Mouse (Mus musculus) liver, adult (tissue): ENCODE data around the gene Cacul1.

Experiments used
- GATA4 ChIP-seq: IDR thresholded peaks from 2 replicates; pipeline ENCODE4 v1.6.1; 2014; ENCODE audit warnings: mild to moderate bottlenecking, low read length; ENCODE audit not compliant: insufficient replicate concordance

Cacul1 gene

DNA sequence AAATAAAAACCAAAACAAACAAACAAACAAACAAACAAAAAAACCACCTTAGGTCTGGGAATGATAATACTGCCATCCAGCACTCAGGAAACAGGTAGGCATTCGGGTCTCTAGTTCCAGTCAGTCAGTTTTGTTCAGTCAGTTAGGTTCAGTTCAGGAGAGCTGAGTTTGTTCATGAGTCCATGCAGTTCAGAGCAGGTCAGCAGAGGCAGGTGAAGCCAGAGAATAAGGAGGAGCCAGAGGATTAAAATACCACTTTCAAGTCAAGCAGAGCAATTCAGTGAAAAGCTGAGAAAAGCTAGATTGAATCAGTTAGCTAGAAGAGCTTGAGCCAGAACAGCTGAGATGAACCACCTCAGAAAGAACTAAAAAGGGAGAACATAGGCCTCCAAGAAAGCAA is 4.1 kb downstream of the Cacul1 start:
- TF ChIP-seq GATA4: no peak

DNA sequence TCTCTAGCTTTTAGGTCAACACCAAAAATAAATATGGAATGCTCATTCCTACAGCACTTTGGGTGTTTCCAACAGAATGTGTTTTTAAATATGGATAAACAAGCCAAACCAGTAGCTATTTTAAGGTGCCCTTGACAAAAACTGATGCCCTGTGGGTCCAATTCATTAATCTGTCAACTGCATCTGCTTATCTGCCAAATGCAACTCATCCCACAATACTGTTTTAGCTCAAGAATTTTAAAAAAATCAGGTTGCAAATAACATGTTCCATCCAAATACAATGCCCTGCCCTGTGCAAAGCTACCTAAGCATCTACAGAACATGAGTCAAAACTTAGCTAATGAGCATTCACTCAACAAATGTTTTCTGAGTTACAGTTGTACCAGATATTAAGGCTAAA is 20.3 kb downstream of the Cacul1 start:
- TF ChIP-seq GATA4: no peak

DNA sequence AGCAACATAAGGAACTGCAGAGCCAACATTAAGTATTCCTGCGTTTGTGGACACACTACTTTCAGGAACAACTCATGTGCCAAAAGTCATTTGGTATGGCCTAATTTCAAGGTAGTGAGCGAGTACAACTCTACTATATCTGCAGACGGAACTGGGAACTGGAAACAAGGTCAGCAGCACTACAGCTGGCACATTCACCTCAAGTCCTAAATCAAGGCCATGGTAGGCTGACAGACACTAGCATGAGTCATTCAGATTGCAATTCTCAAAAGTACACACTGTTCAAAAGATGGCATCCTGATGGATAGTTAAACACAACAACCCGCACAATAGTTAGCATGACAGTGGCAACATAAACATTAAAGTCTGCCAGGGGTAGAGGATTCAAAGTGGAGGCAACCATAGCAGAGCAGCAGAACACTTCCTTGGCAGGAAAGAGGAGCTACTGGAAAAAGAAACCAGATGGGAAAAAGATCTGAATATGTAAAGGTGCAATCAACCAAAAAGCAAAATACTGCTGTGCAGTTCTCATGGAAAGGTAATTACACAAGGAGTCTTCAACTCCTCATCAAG is 25.9 kb downstream of the Cacul1 start:
- no peak for TF ChIP-seq GATA4

DNA sequence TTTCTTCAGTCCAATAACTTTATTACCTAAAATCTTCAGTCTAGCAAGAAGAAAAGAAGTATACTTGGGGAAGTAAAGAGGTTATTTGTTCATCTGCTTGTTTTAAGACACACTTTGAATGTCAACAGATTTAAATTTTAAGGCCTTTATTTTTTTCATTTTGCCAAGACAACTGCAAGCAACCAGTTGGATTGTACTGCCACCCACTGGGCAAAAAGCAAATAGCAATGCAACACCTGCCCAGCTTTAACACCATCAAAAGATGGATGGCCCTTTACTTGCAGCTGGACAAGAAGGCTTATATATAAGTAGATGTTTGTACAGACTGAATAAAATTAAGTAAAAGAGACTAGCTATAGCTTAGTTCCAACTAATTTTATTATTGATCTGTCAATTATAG is 27.3 kb downstream of the Cacul1 start:
- TF ChIP-seq GATA4: no peak

DNA sequence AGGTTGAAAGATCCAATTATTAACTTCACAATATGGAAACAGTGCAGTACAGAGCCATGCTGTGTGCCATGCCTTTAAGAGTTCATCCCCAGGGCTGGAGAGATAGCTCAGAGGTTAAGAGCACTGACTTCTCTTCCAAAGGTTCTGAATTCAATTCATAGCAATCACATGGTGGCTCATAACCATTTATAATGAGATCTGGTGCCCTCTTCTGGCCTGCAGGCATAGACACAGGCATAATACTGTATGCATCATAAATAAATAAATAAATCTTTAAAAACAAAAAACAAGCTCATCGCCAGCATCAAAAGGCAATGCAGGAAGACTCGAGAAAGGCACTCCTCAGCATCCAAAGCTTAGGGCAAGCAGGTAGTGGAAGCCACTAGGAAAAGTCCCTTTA is 37.5 kb downstream of the Cacul1 start:
- no peak for TF ChIP-seq GATA4

DNA sequence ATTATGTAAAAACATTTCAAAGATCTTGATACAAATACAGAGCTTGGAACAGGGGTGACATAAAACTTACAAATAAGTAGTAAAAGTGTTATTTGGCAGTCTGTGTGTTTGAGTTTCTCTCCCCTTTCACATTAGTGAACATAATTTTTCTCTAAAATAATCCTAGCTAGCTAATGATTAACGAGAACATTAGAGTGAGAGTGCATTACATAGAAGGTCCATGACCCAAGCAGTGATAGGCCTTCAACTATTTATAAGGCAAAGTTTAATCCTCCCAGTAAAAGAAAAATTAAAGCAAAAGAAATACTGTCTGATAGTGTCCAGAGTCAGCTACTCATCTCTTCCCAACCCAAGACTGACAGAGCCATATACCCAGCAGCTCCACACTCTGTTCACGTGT is 48.9 kb downstream of the Cacul1 start:
- no peak for TF ChIP-seq GATA4

DNA sequence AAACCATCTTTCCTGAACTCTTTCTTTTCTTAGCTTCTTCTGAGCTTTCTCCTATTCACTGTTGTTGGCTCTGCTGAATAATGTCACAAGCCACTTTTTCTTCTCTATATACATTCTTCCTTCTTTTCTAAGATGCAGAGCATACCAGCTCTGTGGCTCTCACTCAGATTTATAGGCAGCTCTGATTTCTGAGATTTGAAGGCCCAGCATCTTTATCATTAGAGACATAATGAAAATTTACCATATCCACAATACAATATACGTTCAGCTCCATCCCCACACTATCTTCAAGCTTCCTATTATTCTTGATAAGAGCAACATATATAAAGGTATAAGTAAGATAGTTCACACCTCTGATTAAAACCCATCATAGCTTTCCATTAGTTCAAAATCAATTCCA is 50.7 kb downstream of the Cacul1 start:
- TF ChIP-seq GATA4: no peak

DNA sequence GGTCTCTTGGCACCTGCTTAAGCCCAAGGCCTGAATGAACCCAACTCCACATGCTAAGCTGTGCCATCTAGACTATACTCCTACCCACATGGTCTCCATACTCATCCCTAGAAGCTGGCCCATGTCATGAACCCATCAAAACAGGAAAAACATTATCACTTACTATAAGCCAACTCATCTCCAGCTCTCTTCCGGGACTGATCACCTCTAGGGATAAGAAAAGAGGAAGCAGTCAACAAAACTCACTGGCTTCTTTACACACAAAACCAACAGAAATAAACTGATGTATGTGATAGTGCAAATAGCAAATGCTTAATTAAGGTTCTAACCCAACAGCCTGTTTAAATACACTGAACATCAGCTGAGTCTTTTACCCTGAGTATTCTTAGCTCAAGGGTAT is 51.5 kb downstream of the Cacul1 start:
- no peak for TF ChIP-seq GATA4

DNA sequence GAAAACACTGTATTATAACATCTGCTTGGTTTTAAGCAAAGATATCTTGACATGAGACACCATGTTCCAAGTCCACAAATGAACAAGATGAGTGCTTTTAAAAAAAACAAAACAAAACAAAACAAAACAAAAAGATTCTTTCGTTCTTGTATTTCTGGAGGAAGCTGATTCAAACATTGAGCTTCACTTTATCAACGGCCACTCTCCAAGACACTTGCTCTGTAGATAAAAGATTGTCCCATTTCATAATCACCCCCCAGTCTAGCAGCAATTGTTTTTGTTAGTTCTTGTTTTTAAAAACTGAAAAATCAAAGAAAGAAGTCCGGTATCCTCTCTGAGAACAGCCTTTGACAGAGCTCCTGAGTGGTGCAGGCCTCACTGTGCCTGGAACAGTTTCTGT is 52.2 kb downstream of the Cacul1 start:
- TF ChIP-seq GATA4: no peak

DNA sequence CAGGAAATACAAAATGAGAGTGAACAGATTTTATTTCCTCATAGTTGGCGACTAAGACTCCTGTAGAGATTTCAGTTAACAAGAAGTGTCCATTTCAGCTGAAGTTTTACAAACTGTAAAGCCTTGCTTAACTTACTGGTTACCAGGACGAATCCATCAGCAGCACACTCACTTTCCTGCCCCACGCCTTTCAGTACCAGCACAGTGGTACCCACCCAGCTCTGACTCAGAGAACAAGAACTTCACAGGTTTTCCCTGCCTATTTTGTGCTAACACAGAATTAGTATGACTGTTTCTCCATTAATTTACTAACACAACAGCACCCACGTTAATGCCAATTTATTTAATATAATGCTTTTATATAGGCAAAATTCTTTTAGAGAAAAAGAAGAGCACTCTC is 53.9 kb downstream of the Cacul1 start:
- no peak for TF ChIP-seq GATA4

DNA sequence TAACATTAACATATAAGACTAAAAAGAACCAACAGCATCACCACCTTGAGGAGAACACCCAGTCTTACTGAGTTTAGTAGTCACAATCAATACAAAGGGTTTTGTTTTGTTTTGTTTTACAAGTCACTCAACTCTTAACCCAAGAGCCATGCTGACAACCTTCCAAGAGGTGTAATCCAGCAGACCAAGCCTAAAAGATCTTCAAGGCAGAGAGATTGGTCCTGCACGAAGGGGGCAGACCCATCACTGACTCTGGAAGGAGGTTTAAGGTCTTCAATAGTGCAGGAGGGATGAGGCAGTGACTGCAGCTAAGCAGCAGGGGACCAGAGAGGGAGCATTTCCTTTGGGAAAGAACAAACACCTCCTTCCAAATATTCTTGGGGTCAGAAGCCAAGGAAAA is 55.7 kb downstream of the Cacul1 start:
- no peak for TF ChIP-seq GATA4

DNA sequence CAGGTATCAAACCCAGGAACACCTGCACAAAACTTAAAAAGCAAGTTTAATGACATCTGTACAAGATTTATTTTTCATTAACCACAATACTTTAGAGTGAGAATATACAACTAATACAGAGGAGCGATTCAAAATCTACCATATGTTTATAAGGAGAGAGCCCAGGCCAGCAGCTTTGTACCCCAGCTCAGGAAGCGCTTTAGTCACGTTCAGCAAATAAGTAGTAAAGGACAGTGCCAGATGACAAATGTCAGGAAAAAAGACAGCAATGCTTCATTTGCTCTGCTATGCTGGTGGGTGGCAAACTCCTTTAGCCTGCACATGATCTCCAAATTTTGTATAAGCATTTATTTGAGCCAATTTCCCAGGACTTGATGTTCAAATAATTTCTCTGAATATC is 56.1 kb downstream of the Cacul1 start:
- no peak for TF ChIP-seq GATA4

DNA sequence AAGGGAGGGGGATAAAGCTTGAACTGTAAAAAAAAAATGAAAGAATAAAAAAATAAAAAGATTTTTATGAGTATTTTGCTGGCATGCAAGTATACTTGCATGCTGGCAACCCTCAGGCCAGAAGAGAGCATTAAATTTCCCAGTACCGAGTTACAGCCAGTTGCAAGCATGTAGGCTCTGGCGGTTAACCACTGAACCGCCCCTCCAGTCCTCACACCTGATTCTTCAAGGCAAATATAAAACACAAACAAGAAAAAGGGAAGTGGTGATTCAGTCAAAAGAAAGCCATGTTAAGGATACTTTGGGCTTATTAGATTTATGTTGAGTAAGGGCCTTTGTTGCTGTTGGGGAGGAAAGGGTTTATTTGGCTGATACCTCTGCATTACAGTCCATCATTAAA is 60.7 kb downstream of the Cacul1 start:
- no peak for TF ChIP-seq GATA4

DNA sequence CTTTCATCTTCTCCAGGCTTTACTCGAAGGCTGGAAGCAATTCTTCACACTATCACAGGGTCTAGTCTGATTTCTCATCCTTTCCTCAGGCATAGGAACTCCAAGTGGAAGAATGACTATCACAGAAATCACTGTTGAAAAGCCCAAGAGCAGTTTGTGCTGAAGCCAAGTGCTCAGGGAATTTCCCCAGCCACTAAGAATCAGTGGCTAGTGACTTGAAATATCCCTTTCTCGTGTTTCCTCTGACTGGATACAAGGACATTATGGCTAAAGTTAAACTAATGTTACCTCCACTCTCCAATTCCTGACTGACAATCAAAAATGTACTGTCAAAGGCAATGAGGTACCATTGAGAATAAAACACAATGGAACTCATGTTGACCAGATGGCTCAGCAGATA is 65.8 kb downstream of the Cacul1 start:
- TF ChIP-seq GATA4: no peak

DNA sequence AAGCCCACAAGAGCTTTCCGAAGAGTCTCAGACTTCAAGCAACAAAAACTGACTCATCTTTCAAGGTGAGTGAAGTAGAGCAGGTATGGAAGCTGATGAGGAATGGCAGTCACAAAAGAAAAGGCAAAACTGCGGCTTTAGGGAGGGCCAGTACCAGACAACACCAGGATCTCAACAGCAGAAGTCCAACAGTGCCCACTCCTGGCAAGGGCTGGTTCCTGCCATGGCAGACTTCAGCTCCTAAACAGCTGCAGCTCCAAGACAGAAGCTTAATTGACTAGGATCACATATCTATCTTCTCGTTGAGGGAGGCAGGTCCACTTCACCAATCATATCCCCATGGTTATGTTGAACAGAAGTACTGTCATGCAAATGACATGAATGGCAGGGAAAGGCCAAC is 67.4 kb downstream of the Cacul1 start:
- no peak for TF ChIP-seq GATA4

DNA sequence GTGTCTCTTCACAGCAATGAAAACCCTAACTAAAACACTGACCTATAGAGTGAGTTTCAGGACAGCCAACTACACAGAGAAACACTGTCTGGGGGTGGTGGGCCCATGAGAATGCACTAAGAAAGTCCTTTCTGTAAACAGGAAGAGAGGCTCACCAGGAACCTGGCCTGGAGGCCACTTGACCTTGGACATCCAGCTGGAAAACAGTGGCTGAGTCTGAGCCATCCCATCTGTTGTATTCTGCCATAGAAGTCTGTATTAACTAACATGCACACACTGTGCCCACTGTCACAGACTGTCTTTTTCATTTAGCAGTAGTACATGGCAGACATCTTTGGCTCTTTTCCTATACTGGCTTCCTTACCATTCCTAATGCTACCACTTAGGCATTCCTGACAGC is 80.6 kb downstream of the Cacul1 start:
- TF ChIP-seq GATA4: no peak

DNA sequence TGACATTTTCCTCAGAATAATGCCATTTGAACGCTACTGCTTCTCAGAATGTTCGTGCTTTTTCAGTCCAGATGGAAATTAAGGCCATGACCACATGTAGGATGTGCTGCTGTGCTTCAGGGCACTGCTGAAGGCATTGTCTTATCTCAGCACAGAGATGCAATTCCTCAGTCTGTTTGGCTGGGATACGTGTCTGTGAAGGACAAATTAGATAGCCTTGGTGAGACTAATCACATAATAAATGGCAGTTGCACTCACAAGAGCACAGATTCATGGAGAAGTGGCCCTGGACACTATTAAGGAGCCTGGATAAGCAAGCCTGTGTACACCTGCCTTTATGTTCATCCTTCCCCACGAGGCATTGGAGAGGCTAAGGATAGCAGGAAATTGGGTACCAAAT is 83.7 kb downstream of the Cacul1 start:
- no peak for TF ChIP-seq GATA4

DNA sequence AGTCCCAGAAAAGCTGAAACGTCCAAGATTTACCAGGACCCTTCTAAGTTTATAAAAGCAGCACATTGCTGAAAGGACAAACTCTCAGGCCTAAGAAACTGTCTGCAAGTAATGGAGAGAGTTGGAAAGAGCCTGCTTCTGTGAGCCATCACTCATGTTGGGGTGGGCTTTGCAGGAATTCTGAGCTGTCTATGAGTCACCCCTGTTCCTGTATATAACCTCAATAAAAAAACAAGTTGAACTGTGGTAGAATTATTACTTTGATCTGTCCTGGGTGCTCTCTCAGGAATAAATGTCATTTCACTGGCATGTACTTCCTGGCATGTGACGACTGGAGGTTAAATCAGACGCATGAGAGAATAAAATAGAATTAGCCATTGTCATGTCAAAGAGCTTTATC is 85.1 kb downstream of the Cacul1 start:
- TF ChIP-seq GATA4: no peak

DNA sequence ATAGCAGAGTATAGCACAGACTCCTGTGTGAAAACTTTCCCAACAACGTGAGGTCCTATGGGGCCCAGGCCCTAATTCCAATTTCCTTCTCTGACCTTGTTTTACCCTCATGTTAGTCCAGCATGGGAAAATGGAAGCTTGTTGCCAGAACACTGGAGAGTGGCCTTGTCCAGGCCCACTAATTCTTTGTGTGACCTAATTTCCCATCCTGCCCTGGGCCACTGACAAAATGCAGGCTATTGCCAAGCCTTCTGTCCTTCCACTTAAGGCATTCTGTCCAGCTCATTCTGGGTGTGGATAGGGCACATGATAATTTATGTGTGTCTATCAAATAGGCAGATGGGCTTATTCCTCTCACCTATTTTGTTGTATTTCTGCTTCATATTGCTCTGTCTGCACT is 91.3 kb downstream of the Cacul1 start:
- TF ChIP-seq GATA4: no peak

DNA sequence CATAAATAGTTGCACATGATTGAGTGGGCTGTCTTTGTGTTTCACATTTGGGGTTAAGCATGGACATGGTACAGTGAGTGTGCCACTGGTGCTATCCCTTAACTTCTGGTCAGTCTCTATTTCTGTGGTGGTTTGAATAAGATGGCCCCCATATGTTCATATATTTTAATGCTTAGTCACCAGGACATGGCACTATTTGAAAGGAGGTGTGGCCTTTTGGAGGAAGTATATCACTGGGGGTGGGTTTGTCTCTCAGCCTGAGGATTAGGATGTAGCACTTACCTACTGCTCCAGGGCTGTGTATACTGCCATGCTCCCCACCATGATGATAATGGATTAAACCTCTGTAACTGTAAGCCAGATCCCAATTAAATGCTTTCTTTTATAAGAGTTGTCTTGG is 95.6 kb downstream of the Cacul1 start:
- no peak for TF ChIP-seq GATA4
